Mouse (Mus musculus): Measurements from ENCODE around the gene Ak1.

Ak1 gene

GRCm38 (mm10) chr2:32621517-32621859 lies at the start of gene Ak1:
Ak1 (plus strand) TSS chr2:32621758.
- DNase-seq (ENCODE audit: low spot score) = no peak

- DNase-seq (ENCODE audit: low spot score) = no peak
These were observed 49.4 kb upstream of the Ak1 start for GRCm38 (mm10) chr2:32572196-32572595.

GRCm38 (mm10) chr2:32574497-32574896 lies 47.1 kb upstream of the Ak1 start, which contains the start of gene Pip5kl1:
Pip5kl1 (plus strand) TSS chr2:32574797.
- no peak for DNase-seq (ENCODE audit: low spot score)

- peak; percentile 78 for DNase-seq (ENCODE audit: low spot score)
These were observed 46.5 kb upstream of the Ak1 start for GRCm38 (mm10) chr2:32574901-32575585.

- peak; percentile 76 for DNase-seq (ENCODE audit: low spot score)
These were observed 45.9 kb upstream of the Ak1 start, which contains the start of gene 9430097D07Rik for GRCm38 (mm10) chr2:32575586-32576160. 9430097D07Rik (minus strand) TSS chr2:32575684.

- DNase-seq (ENCODE audit: low spot score) = no peak
These were observed 45.0 kb upstream of the Ak1 start for GRCm38 (mm10) chr2:32576532-32576931.

GRCm38 (mm10) chr2:32578146-32579046 lies 43.2 kb upstream of the Ak1 start:
- no peak for DNase-seq (ENCODE audit: low spot score)

GRCm38 (mm10) chr2:32581450-32582095 lies 40.0 kb upstream of the Ak1 start:
- peak; percentile 70 for DNase-seq (ENCODE audit: low spot score)

- peak; percentile 96 for DNase-seq (ENCODE audit: low spot score)
These were observed 38.4 kb upstream of the Ak1 start for GRCm38 (mm10) chr2:32582830-32583799.

- DNase-seq (ENCODE audit: low spot score) = no peak
These were observed 36.3 kb upstream of the Ak1 start for GRCm38 (mm10) chr2:32585149-32585714.

- DNase-seq (ENCODE audit: low spot score) = peak; percentile 96
These were observed 34.6 kb upstream of the Ak1 start, which contains the start of gene St6galnac4 for GRCm38 (mm10) chr2:32586871-32587351. St6galnac4 (plus strand) TSS chr2:32587095.

- DNase-seq (ENCODE audit: low spot score) = no peak
These were observed 33.7 kb upstream of the Ak1 start for GRCm38 (mm10) chr2:32587731-32588321.

GRCm38 (mm10) chr2:32589213-32589795 lies 32.3 kb upstream of the Ak1 start:
- DNase-seq (ENCODE audit: low spot score) = no peak

GRCm38 (mm10) chr2:32590224-32590623 lies 31.3 kb upstream of the Ak1 start:
- no peak for DNase-seq (ENCODE audit: low spot score)

GRCm38 (mm10) chr2:32591249-32591648 lies 30.3 kb upstream of the Ak1 start:
- no peak for DNase-seq (ENCODE audit: low spot score)

GRCm38 (mm10) chr2:32596725-32597124 lies 24.8 kb upstream of the Ak1 start:
- no peak for DNase-seq (ENCODE audit: low spot score)

- DNase-seq (ENCODE audit: low spot score) = no peak
These were observed 24.3 kb upstream of the Ak1 start for GRCm38 (mm10) chr2:32597248-32597647.

GRCm38 (mm10) chr2:32597699-32598098 lies 23.9 kb upstream of the Ak1 start:
- no peak for DNase-seq (ENCODE audit: low spot score)

GRCm38 (mm10) chr2:32598506-32598905 lies 23.1 kb upstream of the Ak1 start:
- DNase-seq (ENCODE audit: low spot score) = no peak

- no peak for DNase-seq (ENCODE audit: low spot score)
These were observed 22.1 kb upstream of the Ak1 start, which contains the start of gene St6galnac6 for GRCm38 (mm10) chr2:32599409-32599808. St6galnac6 (plus strand) TSS chr2:32599709.
